Mouse (Mus musculus) kidney, postnatal 36 days (tissue): Measurements from ENCODE around the gene Luc7l3.

Experiments
- DNase-seq, 2 experiments: peaks; one replicate each; pipeline ENCODE4 v3.0.0; 2021 to 2022; ENCODE audit warnings: mixed read lengths in 2 of 2

The Luc7l3 gene

GRCm38 (mm10) chr11:94321931-94322400 is at the start of gene Luc7l3:
Gene Luc7l3, minus strand, starts transcription at chr11:94321988.
- peak; percentile 95 to 98 for DNase-seq

- peak in 1 of 2 experiments; percentile 14 for DNase-seq
Observed at GRCm38 (mm10) chr11:94370809-94371208, 49.0 kb upstream of the Luc7l3 start.

GRCm38 (mm10) chr11:94369981-94370380 is 48.2 kb upstream of the Luc7l3 start:
- DNase-seq, result no peak

GRCm38 (mm10) chr11:94365340-94365739 is 43.6 kb upstream of the Luc7l3 start:
- DNase-seq, result peak in 1 of 2 experiments; percentile 17

- DNase-seq, result peak in 1 of 2 experiments; percentile 17
Observed at GRCm38 (mm10) chr11:94363690-94364089, 41.9 kb upstream of the Luc7l3 start.

GRCm38 (mm10) chr11:94362101-94362500 is 40.3 kb upstream of the Luc7l3 start:
- no peak for DNase-seq

- DNase-seq, result no peak
Observed at GRCm38 (mm10) chr11:94361166-94361870, 39.5 kb upstream of the Luc7l3 start.

- DNase-seq, result no peak
Observed at GRCm38 (mm10) chr11:94359168-94359567, 37.4 kb upstream of the Luc7l3 start.

- DNase-seq, result no peak
Observed at GRCm38 (mm10) chr11:94355521-94356217, 33.9 kb upstream of the Luc7l3 start.

- DNase-seq, result no peak
Observed at GRCm38 (mm10) chr11:94351094-94351493, 29.3 kb upstream of the Luc7l3 start.

- no peak for DNase-seq
Observed at GRCm38 (mm10) chr11:94350337-94350736, 28.5 kb upstream of the Luc7l3 start.

- DNase-seq, result no peak
Observed at GRCm38 (mm10) chr11:94349839-94350238, 28.1 kb upstream of the Luc7l3 start.

GRCm38 (mm10) chr11:94347063-94347575 is 25.3 kb upstream of the Luc7l3 start:
- DNase-seq, result no peak

GRCm38 (mm10) chr11:94346611-94347010 is 24.8 kb upstream of the Luc7l3 start:
- DNase-seq, result peak in 1 of 2 experiments; percentile 29

- DNase-seq, result no peak
Observed at GRCm38 (mm10) chr11:94345926-94346325, 24.1 kb upstream of the Luc7l3 start.

- no peak for DNase-seq
Observed at GRCm38 (mm10) chr11:94344470-94344869, 22.7 kb upstream of the Luc7l3 start.

GRCm38 (mm10) chr11:94343955-94344358 is 22.2 kb upstream of the Luc7l3 start:
- no peak for DNase-seq

- DNase-seq, result no peak
Observed at GRCm38 (mm10) chr11:94342114-94342905, 20.5 kb upstream of the Luc7l3 start.

GRCm38 (mm10) chr11:94340948-94341933 is 19.5 kb upstream of the Luc7l3 start:
- DNase-seq, result no peak

GRCm38 (mm10) chr11:94339732-94340585 is 18.2 kb upstream of the Luc7l3 start:
- DNase-seq, result peak; percentile 63 to 70

GRCm38 (mm10) chr11:94338347-94338746 is 16.6 kb upstream of the Luc7l3 start:
- no peak for DNase-seq
